Mouse (Mus musculus): ENCODE results near the gene Jarid2.

Gene Jarid2

DNA sequence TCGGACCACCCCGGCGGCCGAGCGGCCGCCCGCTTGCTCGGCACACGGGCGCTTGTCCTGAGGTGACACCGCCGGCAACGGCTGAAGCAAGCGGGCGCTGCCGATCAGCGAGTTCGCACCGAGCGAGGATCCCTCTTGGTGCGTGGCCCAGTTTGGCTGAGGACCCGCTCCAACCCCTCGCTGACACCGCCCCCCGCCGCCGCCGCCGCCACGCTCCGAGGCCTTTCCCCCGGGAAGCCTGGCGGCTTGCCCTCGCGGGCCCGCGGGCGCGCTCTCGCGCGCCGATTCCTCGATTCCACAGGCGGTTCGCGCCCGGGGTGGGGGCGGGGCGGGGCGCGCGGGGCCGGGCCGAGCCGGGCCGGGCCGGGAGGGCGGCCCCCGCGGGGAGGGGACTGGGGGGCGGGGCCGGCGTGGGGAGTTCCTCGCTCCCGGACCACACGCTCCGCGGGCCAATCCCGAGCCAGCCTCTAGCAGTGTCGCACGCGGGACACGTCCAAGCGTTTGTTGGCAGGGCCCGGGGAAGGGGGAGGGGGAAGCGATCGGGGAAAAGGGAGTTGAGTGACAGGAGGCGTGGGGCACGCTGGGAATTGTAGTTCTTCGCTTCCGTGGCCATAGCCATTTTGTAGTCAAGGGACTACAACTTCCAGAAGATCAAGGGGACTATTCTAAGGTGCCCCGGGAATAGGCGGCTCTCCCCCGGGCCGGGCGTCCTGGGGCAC, 1.0 kb downstream of the Jarid2 start:
- peak; percentile 100 for DNase-seq

DNA sequence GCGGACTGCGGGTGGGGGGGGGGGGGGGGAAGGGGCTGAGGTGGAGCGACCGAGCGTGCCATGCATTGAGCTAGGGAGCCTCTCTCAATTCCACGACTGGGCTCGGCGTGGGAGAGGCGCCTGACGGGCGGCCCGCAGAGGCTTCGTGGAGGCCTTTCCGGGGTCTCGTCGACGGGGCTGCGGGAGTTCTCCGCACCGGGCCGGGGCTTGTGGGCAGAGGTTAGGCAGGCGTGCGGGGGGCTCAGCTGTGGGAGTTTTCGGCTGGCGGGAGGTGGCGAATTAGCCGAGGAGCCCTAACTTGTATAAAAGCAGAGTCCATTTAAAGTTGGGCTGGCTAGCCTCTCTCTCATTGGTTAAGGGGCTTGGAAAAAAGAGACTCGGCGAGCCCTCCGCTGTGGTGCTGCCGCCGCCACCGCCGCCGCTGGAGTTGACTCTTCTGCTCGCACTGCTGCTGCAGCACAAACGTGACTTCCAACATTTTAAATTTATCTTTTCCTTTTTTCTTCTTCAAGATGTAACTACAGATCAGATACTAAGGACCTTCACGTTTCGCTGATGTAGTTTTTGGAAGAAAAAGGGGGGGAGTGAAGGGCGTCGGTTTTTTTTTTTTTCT, 1.8 kb downstream of the Jarid2 start:
- DNase-seq, result peak; percentile 85 to 90

DNA sequence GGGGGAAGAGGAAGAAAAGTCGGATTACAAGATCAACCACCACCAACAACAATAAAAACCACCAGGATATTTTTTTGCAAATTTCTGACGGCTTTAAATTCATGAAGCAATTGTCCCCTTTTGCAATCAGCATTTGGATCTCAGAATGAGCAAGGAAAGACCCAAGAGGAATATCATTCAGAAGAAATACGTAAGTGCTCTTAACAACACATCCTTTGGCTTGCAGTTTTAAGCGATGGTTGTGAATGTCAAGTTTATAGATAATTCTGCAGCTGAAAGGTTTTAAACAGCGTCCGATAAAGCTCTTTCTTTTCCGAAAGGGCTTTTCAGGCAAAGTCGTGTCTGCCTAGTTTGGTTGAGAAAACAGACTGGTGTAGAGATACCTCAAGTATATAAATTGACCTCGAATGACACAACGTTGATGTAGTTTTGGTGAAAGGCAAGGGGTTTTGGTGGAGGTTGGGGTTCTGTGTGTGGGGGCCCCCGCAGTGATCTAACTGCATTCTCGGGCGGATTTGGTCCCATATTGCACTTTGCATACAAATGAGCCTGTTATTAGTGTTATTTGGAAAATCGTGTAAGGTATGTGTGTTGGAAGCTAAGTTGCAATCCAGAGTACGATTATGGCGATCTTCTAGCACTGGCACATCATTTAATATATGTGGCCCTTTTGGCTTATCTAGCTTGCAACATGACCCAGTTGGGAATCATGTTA, 2.6 kb downstream of the Jarid2 start:
- DNase-seq, result peak; percentile 28 to 49

DNA sequence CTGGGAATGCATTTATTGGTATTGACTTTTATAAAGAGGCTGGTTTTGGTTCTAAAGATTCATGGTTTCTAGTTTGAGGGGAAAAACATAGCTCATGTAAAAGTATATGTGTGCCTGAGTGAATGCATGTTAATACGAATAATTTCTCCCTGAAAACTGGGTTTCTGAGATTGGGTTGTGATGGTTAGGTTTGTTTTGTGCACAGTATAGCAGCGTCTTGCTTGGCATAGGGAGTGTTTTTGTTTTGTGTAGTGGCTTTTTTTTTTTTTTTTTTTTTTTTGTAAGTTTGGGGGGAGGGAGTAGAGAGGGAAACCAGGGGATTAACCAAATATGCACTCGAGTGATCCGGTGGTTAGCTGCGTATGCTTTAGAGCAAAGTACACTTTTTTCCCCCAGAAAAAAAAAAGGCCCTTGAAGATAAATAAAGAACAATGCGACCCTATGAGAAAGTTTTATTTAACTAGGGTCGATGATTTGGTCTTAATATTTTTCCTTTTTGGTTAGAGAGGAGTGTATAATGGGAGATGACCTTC, 3.2 kb downstream of the Jarid2 start:
- no peak for DNase-seq

DNA sequence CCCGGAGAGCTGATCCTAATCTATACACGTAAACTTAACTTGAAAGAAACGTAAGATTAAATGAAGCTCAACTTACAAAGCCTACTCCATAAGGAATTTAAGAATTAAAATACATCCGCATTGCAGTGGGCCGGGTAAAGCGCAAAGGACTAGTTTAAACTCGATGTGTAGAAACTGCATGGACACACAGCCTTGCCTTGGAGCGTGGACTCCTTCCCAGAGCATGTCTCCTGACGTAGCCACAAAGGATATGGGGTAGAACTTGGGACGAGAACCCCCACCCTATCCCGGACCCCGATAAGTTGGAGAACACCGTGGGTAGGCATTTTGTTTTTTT, 3.7 kb downstream of the Jarid2 start:
- no peak for DNase-seq

DNA sequence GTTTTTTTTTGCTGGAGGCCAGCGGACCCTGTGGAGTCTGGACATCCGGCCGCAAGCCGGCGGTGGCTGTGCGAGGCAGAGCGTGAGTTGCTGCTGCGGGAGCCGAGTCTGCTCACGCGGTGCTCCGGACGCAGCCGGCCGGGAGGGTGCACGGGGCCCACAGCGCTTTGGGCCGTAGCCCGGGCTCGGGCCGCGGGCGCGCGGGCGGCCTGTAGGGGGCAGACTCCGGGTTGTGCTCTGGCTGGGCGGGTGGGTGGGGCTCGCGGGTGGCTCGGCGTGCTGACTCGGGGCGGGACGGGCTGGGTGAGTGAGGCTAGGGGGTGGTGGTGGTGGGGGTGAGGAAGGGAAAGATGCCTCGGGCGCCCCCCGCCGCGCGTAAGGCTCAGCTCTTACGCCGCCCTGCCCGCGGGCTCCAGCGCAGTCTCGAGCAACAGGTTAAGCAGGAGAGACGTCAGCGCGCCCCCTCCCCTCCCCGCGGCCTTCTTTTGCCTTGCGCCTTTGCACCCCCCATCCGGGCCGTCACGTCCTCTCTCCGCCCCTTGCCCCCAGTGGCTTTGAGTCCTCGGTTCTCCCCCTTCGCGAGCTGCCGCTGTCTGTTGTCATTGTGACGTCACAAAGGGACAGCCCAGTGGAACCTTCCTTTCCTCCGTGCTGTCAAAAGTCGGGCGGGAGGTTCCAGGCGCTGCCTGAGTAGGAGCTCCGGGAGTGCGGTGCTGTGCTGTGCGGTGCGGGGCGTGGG, 4.3 kb downstream of the Jarid2 start:
- DNase-seq, result peak; percentile 87 to 88

DNA sequence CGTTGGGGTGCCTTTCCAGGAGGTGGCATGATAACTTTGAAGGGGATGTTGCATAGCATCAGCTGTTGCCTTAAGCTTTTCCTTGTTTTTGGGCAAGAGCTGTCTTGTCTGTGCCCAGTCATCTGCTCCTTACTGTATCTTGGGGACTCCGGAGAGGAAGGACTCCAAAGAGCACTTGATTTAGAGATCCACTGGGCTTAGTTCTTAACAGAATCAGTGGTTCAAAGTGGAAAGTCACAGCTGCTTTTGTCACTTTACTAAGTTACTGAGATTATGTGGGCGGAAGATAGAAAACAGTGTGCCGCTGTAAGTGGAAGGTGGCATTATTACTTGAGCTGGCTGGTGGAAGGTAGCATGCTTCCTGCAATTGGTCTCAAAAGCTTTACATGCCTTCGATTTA, 5.2 kb downstream of the Jarid2 start:
- DNase-seq, result no peak

DNA sequence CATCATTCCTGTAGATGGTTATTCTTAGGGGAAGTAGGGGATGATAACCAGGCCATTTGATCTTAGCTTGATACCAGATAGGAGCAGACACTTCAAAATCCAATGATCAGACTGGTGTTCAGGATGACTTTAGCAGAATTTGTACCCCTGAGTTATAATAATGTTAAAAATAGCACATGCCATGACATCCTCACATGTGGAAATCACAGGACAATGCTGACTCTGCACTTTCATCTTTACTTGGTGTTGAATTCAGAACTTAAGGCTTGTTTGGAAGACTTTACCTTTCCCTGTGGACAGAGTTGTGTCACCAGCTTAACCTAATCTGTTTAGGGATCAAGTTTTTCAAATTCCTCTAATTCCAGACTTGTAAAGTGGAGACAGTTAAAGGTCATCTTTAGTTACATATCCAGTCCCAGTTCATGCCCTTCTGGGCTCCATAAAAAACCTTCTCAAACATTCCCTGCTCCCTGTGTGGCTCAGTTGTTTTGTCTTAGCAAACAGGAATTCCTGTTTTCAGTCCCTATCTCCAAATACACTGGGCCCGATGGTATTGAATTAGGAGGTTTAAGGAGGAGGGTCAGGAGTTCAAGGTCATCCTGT, 5.9 kb downstream of the Jarid2 start:
- no peak for DNase-seq

DNA sequence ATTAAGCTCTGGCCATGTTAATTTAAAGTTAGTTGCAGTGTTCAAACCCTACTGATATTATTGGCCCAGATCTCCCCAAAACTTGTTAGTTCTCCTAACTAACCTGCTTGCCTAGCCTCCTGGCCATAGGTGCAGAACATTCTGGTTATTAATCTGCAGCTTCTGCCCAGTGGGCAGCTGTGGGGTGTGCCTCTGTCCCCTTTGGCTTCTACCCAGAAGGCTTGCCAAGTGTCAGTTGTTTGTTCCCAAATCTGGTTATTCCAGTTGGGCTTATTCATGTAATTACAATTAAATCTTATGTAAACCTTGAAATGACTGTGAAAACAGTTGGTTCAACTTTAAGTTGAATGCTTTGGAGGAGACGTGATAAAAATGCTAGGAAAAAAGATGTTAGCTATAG, 8.0 kb downstream of the Jarid2 start:
- DNase-seq, result peak in 1 of 2 experiments; percentile 35

DNA sequence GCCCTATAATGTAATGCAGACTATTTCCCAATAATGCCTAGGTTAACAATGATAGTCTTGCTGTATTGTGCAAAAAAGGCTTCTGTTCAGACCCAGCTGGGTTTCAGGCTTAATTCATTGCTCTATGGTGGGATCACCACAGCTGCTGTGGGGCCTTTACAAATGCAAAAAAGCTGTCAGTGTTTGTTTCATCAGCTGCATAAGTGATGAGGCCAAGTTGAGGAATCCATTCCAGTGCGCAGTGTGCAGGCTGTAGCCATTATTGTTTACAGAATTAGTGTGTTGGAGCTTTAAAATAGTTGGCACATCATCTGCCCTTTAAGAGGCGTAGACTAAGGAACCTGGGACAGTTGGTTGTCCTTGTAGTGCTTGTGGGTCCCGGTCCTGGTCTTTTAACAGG, 22.5 kb downstream of the Jarid2 start:
- DNase-seq, result no peak

DNA sequence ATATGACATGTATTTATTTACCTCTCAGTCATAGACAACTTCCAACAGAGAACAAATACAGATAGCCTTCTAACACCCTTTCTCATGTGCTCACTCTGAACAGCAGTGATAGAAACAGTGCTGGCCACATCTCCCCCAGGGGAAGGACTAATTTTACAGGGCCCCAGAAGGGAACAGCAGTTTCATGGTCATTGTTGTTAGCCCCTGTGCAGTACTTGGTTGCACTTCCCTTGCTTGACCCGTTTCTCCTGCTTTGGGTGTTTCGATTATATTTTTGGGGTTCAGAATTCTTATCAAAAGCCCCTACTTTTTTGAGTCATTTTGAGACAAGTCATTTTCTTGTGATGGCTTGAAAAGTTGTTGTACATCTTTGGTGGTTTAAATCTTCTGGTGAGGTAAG, 23.9 kb downstream of the Jarid2 start:
- no peak for DNase-seq

DNA sequence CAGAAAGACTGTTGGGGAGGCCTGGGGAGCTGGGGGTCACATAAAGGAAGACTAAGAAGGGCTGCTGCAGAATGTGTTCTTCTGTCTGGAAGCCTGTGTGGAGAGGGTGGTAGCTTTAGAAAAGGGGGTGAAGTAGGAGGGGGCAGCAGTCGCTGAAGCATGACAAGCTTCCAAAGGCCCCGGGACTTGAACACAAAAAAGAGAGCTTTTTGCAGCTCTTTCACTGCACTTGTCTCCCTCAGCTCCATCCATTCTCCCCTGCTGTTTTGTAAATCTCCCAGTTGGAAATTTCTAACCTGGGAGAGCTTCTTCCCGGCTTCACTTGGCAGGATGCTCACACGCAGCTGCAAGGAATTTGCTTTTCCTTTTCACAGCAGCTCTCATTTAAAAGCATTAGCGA, 26.2 kb downstream of the Jarid2 start:
- no peak for DNase-seq

DNA sequence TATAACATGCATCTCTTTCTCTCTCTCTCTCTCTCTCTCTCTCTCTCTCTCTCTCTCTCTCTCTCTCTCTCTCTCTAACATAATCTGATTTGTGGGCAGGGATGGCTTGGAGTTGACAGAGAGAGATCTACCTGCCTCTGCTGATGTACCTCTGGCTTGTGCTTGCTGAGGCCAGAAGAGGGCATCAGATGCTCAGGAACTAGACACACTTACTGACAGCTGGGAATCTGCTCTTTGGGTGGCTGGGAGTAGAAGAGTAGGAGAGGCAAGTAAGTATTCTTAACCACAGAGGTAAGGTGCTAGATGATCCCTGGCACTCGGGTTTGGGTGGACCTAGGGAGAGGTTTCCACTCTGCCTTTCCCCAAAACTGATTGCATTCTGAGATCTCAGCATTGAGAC, 29.5 kb downstream of the Jarid2 start:
- no peak for DNase-seq

DNA sequence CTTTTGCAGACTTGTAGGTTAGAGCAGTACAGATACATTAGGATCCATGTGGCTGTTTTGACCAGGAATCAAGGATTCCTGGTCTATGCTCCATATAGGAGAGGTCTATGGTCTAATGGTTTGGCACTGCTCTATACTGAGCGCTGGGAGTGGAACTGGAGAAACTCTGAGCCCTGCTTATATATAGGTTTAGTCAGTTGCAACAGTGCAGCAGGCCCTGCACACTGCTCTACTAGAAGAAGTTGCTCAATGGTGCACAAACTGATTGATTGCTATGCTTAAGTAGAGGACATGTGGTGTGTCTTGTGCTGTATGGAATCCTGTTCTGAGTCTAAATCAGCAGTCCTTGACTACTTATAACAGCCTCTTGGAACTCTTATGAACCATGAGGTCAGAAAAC, 31.5 kb downstream of the Jarid2 start:
- no peak for DNase-seq

DNA sequence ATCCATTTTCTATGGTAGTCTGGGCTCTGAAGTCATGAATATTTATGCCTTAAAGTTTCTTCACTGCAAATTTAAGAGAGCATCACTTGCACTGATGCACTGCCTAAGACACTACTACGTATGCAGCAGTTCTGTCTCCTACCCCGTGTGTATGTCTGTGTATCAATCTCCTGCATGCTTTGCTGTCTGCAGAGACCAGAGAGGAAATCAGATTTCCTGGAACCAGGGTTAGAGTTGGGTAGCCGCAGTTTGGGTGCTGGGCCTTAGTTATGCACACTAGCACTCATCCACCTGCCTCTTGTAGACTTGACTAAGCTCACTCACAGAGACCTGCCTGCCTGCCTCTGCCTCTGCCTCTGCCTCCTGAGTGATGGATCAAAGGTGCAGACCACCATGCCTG, 33.8 kb downstream of the Jarid2 start:
- no peak for DNase-seq

DNA sequence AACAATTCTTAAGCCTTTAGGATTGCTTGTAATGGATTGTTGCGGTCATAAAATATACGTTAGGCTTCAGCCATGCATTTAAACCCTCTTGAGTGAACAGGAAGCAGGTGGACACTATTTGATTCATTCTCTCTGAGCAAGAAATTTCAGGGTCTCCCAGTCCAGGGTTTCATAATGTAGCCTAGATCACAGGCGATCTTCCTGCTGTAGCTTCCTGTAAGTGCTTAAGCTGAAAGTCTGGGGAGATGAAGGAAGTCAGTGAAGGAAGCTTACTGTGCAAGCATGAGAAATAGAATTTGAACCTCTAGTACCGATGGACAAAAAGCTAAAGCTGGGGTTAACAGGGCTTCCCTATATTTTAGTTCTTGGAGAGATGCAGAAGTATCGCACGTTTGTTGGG, 38.5 kb downstream of the Jarid2 start:
- no peak for DNase-seq

DNA sequence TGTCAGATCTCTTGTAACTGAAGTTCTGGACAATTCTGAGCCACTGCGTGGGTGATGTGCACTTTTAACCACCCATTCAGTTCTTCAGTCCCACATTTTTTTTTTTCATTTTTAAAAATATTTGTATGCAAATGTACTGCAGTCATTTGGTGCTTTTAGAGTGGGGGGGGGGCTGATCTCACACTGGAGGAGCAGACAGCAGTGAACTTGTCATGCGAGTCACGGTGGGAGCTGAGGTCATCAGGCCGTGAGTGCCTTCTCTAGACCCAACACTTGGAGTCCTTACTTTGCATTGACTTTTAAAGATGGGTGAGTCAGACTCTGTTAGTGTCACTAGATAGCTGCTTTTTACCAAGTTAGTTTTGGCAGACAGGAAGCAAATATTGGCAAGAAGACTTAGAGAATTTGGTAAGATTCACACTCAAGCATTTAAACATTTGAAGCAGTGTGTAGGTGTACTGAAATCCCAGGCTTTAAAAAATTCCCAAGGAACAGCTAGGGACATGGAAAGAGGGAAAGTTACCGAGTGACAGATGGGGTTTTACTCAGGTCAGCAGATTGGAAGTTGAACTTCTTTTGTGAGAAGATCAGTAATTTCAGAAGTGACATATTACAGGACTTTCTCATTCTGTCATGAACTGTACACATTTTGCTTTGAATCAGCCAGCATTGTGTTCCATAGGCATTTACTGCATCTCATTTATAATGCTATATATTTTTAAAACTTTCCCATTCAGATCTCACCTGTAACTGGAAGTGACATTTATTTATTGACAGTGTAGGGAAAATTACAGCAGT, 41.7 kb downstream of the Jarid2 start:
- DNase-seq, result no peak

DNA sequence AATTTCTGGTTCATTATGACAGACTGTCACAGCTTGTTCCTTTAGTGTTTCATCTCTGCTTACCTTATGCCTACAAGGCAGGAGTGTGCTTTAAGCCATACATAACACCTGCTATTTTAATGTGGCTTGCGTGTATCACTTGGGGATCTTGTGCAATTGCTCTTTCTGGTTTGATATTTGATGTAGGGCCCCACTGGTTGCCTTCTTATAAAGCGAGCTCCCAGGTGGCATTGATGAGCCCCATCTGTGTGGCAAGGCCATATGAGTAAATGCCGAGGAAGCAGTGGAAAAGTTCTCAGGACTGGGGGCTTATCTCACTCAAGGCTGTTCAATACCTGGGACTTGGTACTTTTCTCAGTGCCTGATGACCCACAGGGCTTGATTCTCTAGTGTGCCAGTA, 43.5 kb downstream of the Jarid2 start:
- DNase-seq, result no peak

DNA sequence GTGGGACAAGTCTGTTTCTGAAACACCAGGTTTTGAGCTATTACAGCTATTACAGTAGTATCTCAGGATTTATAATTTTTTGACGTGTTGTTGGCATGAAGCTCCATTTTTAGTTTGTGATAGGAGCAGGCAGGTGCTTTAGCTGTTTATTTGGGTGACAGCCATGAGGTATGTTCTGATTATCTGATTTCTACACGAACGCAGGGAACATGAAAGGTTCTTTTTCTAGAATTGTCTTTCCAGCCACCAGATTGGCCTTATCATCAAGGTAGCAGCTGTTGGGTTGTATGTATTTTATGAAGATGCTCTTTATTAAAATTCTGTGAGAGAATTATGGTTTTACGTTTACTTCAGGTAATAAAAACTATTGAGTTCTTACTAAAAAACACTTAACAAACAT, 45.1 kb downstream of the Jarid2 start:
- DNase-seq, result no peak

DNA sequence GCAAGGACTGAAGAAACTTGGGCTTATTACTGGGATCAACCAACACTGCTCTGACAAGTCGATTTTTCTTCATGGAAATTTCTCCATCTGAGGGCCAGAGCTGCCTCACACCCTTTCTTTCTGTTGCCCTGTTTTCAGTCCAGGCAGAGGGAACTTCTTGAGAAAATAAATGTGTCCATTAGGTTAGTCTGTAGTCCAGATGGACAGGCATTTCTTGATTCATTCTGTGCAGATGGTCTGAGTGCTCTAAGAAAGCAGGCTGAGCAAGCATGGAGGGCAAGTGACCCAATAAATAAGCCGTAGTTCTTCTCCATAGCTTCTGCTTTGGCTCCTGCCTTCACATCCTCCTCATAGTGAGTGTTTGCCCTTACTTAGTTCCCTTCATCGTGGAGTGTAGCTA, 46.1 kb downstream of the Jarid2 start:
- DNase-seq, result no peak

DNA sequence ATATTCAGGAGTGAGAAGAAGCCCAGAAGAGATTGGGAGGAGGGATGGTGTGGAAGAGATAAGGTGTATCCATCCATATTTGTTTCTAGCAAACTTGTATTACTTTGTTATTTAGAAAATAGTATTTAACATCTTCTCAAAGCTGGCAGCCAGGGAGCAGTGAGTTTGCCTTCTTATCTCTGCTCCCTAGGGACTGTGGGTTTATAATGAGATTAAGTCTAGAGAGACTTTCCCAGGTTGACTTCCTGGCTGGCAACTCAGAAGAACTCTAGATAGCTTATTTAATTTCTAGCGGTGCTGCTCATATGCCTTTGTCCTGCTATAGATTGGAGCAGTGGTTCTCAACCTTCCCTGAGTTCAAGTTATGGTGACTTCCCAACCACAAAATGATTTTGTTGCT, 51.2 kb downstream of the Jarid2 start:
- no peak for DNase-seq

DNA sequence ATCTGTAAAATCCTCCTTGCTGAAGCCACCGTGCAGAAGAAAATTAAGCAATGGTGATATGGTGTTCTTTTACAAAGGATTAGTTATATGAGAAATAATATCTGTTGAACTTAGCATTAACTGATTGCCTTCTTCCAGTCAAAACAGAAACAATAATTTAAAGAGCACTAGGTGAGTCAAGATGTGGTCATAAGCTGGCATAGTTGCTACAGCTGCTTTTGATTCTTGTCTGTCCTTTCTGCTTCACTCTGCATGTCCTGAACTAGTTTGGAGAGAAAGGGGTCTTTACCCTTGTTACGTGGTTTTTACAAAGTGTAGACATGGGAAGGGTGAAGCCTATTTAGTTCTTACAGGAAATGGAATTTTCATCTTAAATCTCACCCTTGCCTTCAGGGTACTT, 51.9 kb downstream of the Jarid2 start:
- no peak for DNase-seq

Measured in cerebellum, postnatal 14 days (tissue).